Mouse (Mus musculus): Measurements from ENCODE around the gene Rps6ka1. TPM values are rescaled to one million over a fixed set of nuclear protein-coding genes. Genes with fewer than 3 reads are reported as not detected.
A peak's percentile ranks its signal among the peaks of the same experiment; 100 is the strongest.

Gene Rps6ka1
- polyA plus RNA-seq, 1 experiment from 2014 or later, result 37.4 TPM

- H3K9me3 ChIP-seq (replicated peaks), result no peaks in the 10 kb centered on the region
- no peaks in the 10 kb centered on the region for H3K27me3 ChIP-seq
- ATAC-seq (ENCODE audit: low FRiP score), result no peak
- no peak overlapping the region for H3K9ac ChIP-seq
- no peak overlapping the region for H3K27ac ChIP-seq
- H3K36me3 ChIP-seq, result 0 out of 2 replicates have a peak, but pooled peaks cover under 1% of the 10 kb centered on the region
- 81% methylated on average over 17 of the region's 17 CpGs for WGBS
- no peak overlapping the region for H3K4me2 ChIP-seq (replicated peaks)
- H3K4me1 ChIP-seq, result no peaks in the 10 kb centered on the region; the same call in 1 of the 2 replicates
- no peak overlapping the region for H3K4me3 ChIP-seq
Observed at GRCm38 (mm10) chr4:133873926-133874864, 13.4 kb downstream of the Rps6ka1 start.

DNA sequence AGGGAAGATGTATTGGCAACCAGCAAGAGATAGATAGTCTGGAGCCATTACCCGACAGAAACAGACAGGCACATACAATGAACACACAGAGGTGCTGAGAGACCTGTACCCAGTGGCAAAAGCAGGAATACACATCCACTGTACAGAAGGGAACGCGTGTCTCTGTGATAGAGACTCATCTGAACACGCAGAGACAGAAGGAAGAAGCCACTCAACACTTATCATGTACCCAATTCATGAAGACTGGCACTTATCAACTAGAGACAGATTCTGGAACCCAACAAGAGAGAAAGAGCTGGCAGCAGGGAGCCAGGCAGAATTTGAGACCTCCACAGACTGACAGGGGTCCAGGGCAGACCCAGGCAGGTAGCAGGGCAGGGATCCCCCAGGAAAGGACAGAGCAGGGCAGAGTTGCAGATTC lies 14.2 kb downstream of the Rps6ka1 start:
- Histone ChIP-seq H3K36me3 (peaks cover 4% of the 10 kb centered on the region; the same call in 1 of the 2 replicates), H3K27me3 (no peaks in the 10 kb centered on the region), H3K4me3 (no peak overlapping the region), H3K4me1 (no peaks in the 10 kb centered on the region; the same call in 1 of the 2 replicates), H3K9ac (no peak overlapping the region), H3K9me3 (replicated peaks) (no peaks in the 10 kb centered on the region), H3K27ac (no peak overlapping the region), H3K4me2 (replicated peaks) (no peak overlapping the region)
- 92% methylated on average over 4 of the region's 4 CpGs for WGBS
- ATAC-seq (ENCODE audit: low FRiP score), result no peak

- no peak overlapping the region for H3K27ac ChIP-seq
Observed at GRCm38 (mm10) chr4:133872812-133873300, 14.7 kb downstream of the Rps6ka1 start.

DNA sequence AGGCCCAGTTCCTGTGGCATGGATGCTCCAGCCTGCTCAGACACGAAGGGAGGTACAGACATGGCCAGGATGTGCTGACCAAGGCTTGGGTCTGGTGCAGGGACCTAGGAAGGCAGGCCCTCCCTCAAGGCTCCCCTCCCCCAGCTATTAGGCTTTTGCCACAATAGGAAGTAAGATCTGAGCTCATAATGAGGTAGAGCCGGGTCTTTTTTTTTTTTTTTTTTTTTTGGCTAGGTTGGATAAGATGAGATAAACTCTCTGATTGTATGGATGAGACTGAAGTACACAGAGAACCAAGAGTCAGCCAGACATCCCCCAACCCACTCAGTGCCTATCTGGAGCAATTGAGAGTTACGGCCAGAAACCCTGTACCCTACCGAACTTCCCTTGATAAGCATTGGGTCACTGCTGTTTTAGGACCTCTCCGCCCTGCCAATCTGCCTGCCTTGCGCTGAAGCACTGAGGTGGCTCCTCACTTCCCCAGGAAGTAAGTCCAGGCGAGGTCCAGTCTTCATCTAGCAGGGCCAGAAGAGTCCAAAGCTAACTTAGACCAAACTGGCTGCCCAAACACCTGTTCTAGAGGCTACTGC lies 15.3 kb downstream of the Rps6ka1 start:
- H3K36me3 ChIP-seq, result peaks cover 4% of the 10 kb centered on the region; the same call in 1 of the 2 replicates
- no peak overlapping the region for H3K4me2 ChIP-seq (replicated peaks)
- WGBS, result 85% methylated on average over 7 of the region's 7 CpGs
- no peaks in the 10 kb centered on the region for H3K9me3 ChIP-seq (replicated peaks)
- no peak overlapping the region for H3K9ac ChIP-seq
- H3K27ac ChIP-seq, result no peak overlapping the region
- H3K4me3 ChIP-seq, result no peak overlapping the region
- H3K27me3 ChIP-seq, result no peaks in the 10 kb centered on the region
- no peak for ATAC-seq (ENCODE audit: low FRiP score)
- H3K4me1 ChIP-seq, result no peaks in the 10 kb centered on the region; the same call in 1 of the 2 replicates

More at GRCm38 (mm10) chr4:133872812-133873300, 14.7 kb downstream of the Rps6ka1 start:
- H3K27me3 ChIP-seq, result no peaks in the 10 kb centered on the region
- H3K4me2 ChIP-seq (replicated peaks), result no peak overlapping the region
- H3K9ac ChIP-seq, result no peak overlapping the region
- WGBS, result 72% methylated on average over 15 of the region's 15 CpGs
- H3K4me3 ChIP-seq, result no peak overlapping the region
- no peak for ATAC-seq (ENCODE audit: low FRiP score)
- H3K4me1 ChIP-seq, result no peaks in the 10 kb centered on the region; the same call in 1 of the 2 replicates
- no peaks in the 10 kb centered on the region for H3K9me3 ChIP-seq (replicated peaks)
- peaks cover 4% of the 10 kb centered on the region; the same call in 1 of the 2 replicates for H3K36me3 ChIP-seq

- H3K27ac ChIP-seq, result peak overlapping the region; percentile 52; the same call in 1 of the 2 replicates
- H3K27me3 ChIP-seq, result no peaks in the 10 kb centered on the region
- H3K9me3 ChIP-seq (replicated peaks), result no peaks in the 10 kb centered on the region
- H3K4me2 ChIP-seq (replicated peaks), result no peak overlapping the region
- ATAC-seq (ENCODE audit: low FRiP score), result no peak
- H3K36me3 ChIP-seq, result peaks cover 12% of the 10 kb centered on the region
- peaks cover 17% of the 10 kb centered on the region for H3K4me1 ChIP-seq
- H3K4me3 ChIP-seq, result no peak overlapping the region
- 0 out of 2 replicates have a peak overlapping the region, but pooled peaks have one; percentile 43 for H3K9ac ChIP-seq
- WGBS, result 85% methylated on average over 5 of the region's 5 CpGs
Observed at GRCm38 (mm10) chr4:133865231-133865630, 22.4 kb downstream of the Rps6ka1 start.

GRCm38 (mm10) chr4:133864380-133864981 lies 23.1 kb downstream of the Rps6ka1 start:
- Histone ChIP-seq H3K4me3 (no peak overlapping the region), H3K27me3 (no peaks in the 10 kb centered on the region), H3K36me3 (peaks cover 20% of the 10 kb centered on the region), H3K9ac (peak overlapping the region; percentile 43), H3K27ac (peak overlapping the region; percentile 52; the same call in 1 of the 2 replicates), H3K9me3 (replicated peaks) (no peaks in the 10 kb centered on the region), H3K4me2 (replicated peaks) (no peak overlapping the region), H3K4me1 (peaks cover 17% of the 10 kb centered on the region)
- ATAC-seq (ENCODE audit: low FRiP score), result peak; percentile 19; the same call in 1 of the 2 replicates
- 45% methylated on average over 13 of the region's 13 CpGs for WGBS

GRCm38 (mm10) chr4:133863795-133864379 lies 23.7 kb downstream of the Rps6ka1 start:
- no peaks in the 10 kb centered on the region for H3K9me3 ChIP-seq (replicated peaks)
- H3K27ac ChIP-seq, result no peak overlapping the region
- H3K36me3 ChIP-seq, result peaks cover 19% of the 10 kb centered on the region
- peak overlapping the region; percentile 43 for H3K9ac ChIP-seq
- 50% methylated on average over 12 of the region's 12 CpGs for WGBS
- H3K4me1 ChIP-seq, result peaks cover 17% of the 10 kb centered on the region
- no peaks in the 10 kb centered on the region for H3K27me3 ChIP-seq
- no peak overlapping the region for H3K4me2 ChIP-seq (replicated peaks)
- no peak overlapping the region for H3K4me3 ChIP-seq
- 0 out of 2 replicates have a peak, but pooled peaks have one; percentile 46 for ATAC-seq (ENCODE audit: low FRiP score)

- H3K4me2 ChIP-seq (replicated peaks), result no peak overlapping the region
- no peak for ATAC-seq (ENCODE audit: low FRiP score)
- peaks cover 17% of the 10 kb centered on the region; the same call in 1 of the 2 replicates for H3K36me3 ChIP-seq
- WGBS, result 79% methylated on average over 4 of the region's 4 CpGs
- H3K9ac ChIP-seq, result no peak overlapping the region
- H3K27me3 ChIP-seq, result no peaks in the 10 kb centered on the region
- H3K4me3 ChIP-seq, result no peak overlapping the region
- no peaks in the 10 kb centered on the region for H3K9me3 ChIP-seq (replicated peaks)
- no peak overlapping the region for H3K27ac ChIP-seq
- H3K4me1 ChIP-seq, result no peaks in the 10 kb centered on the region; the same call in 1 of the 2 replicates
Observed at GRCm38 (mm10) chr4:133857527-133857926, 30.1 kb downstream of the Rps6ka1 start.

- ATAC-seq (ENCODE audit: low FRiP score), result no peak
- Histone ChIP-seq H3K4me3 (no peak overlapping the region), H3K4me2 (replicated peaks) (no peak overlapping the region), H3K4me1 (no peaks in the 10 kb centered on the region; the same call in 1 of the 2 replicates), H3K9me3 (replicated peaks) (no peaks in the 10 kb centered on the region), H3K36me3 (peaks cover 7% of the 10 kb centered on the region; the same call in 1 of the 2 replicates), H3K27me3 (no peaks in the 10 kb centered on the region), H3K9ac (no peak overlapping the region), H3K27ac (no peak overlapping the region)
- WGBS, result 94% methylated on average over 4 of the region's 4 CpGs
Observed at GRCm38 (mm10) chr4:133854621-133855020, 33.0 kb downstream of the Rps6ka1 start.

DNA sequence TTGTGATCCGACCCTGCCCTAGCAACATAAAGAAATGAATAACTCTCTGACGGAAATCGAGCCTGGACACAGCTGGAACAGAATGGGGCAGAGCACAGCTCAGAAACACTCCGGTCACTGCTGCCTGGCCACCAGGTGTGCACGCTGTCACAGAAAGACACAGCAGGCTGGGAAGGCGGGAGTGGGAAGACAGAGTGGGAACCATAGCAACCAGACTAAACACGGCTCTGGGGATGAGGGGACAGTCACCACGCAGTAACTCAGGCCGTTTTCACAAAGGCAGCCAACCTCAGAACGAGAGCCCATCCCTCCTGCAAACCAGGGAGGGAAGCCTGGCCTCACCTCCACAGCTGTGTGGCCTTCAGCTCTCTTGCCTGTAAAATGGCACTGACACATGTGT lies 34.0 kb downstream of the Rps6ka1 start:
- H3K4me3 ChIP-seq, result no peak overlapping the region
- H3K27me3 ChIP-seq, result no peaks in the 10 kb centered on the region
- H3K36me3 ChIP-seq, result 0 out of 2 replicates have a peak, but pooled peaks cover 3% of the 10 kb centered on the region
- H3K4me1 ChIP-seq, result no peaks in the 10 kb centered on the region; the same call in 1 of the 2 replicates
- no peaks in the 10 kb centered on the region for H3K9me3 ChIP-seq (replicated peaks)
- H3K4me2 ChIP-seq (replicated peaks), result no peak overlapping the region
- whole genome bisulfite sequencing, result 49% methylated on average over 10 of the region's 10 CpGs
- ATAC-seq (ENCODE audit: low FRiP score), result no peak
- H3K9ac ChIP-seq, result no peak overlapping the region
- no peak overlapping the region for H3K27ac ChIP-seq

DNA sequence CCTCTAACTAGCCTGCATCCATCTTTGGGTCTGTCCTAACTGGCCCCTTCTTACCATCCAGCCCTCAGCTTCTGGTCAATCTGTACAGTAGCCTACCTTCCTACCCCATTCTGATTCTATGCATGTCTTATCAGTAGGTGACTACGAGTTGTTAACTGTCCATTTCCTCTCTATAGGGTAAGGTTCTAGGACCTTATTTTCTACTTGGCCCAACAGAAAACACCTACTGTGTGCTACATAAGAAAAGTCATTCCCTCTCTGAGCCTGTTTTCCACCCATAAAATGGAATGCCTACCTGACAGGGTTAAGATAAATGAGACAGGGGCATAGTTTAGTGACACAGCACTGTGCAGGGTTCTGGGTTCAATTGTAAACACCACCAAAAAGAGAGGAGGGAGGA lies 41.0 kb downstream of the Rps6ka1 start:
- H3K4me1 ChIP-seq, result no peaks in the 10 kb centered on the region
- no peak overlapping the region for H3K4me2 ChIP-seq (replicated peaks)
- no peak overlapping the region for H3K27ac ChIP-seq
- no peak for ATAC-seq (ENCODE audit: low FRiP score)
- H3K9me3 ChIP-seq (replicated peaks), result no peaks in the 10 kb centered on the region
- no peak overlapping the region for H3K4me3 ChIP-seq
- H3K27me3 ChIP-seq, result no peaks in the 10 kb centered on the region
- H3K9ac ChIP-seq, result no peak overlapping the region
- WGBS, result 89% methylated on average over 1 of the region's 1 CpGs
- H3K36me3 ChIP-seq, result 0 out of 2 replicates have a peak, but pooled peaks cover 9% of the 10 kb centered on the region

Data from hindbrain, embryonic 12.5 days (tissue).